Mouse (Mus musculus) testis, adult 2 months (tissue): ENCODE results near the gene Amfr.

Source experiments
- CTCF ChIP-seq: fragments of 200-500 bp; IDR thresholded peaks from 2 replicates; pipeline ENCODE4 v1.5.1; 2012; ENCODE audit warnings: low read depth, mild to moderate bottlenecking, inconsistent platforms, low read length, moderate library complexity; ENCODE audit not compliant: control insufficient read depth, insufficient read depth, insufficient replicate concordance
- POLR2A ChIP-seq: fragments of 200-500 bp; IDR thresholded peaks from 2 replicates; pipeline ENCODE4 v1.6.1; 2012; ENCODE audit warnings: low read depth, mild to moderate bottlenecking, inconsistent platforms, low read length, moderate library complexity; ENCODE audit not compliant: control insufficient read depth

GRCm38 (mm10) chr8:94036944-94037524 is 24.4 kb upstream of the Amfr start, which contains the start of the genes Nudt21 and Ogfod1:
- no peak for TF ChIP-seq CTCF
- TF ChIP-seq POLR2A = peak; percentile 90
